Mouse (Mus musculus) liver, postnatal 0 days (tissue): ENCODE data around the gene Mcm5. TPM values are rescaled to one million over a fixed set of nuclear protein-coding genes. Genes with fewer than 3 reads are reported as not detected.

ENCODE experiments used
- ATAC-seq: fragments of 200-750 bp; cut with Nextera tagmentation; 2 replicates; pipeline ENCODE4 v1.8.0; 2017; ENCODE audit warnings: mild to moderate bottlenecking, moderate library complexity
- DNase-seq: peaks from one replicate; pipeline ENCODE4 v3.0.0-alpha.2; 2016
- H3K27ac ChIP-seq: fragments of 300-500 bp; sonication (generic); 2 replicates; pipeline ENCODE4 v1.5.1; 2014; ENCODE audit warnings: antibody characterized with exemption, moderate library complexity, mild to moderate bottlenecking, low read depth
- H3K27me3 ChIP-seq: fragments of 300-500 bp; sonication (generic); 2 replicates; pipeline ENCODE4 v1.6.1; 2014; ENCODE audit warnings: low read length, control low read depth, mixed read lengths; ENCODE audit not compliant: insufficient read depth
- H3K36me3 ChIP-seq: fragments of 300-500 bp; sonication (generic); replicated peaks from 2 replicates; pipeline ENCODE4 v1.6.1; 2014; ENCODE audit warnings: mild to moderate bottlenecking, control low read depth, low read length, moderate library complexity, mixed read lengths; ENCODE audit not compliant: insufficient read depth
- H3K4me1 ChIP-seq: fragments of 300-500 bp; sonication (generic); 2 replicates; pipeline ENCODE4 v1.6.1; 2014; ENCODE audit warnings: antibody characterized with exemption, mild to moderate bottlenecking, control low read depth; ENCODE audit not compliant: insufficient read depth
- H3K4me2 ChIP-seq: fragments of 300-500 bp; sonication (generic); 2 replicates; pipeline ENCODE4 v1.6.1; 2014; ENCODE audit warnings: low read depth, mild to moderate bottlenecking, low read length, moderate library complexity, mixed read lengths
- H3K4me3 ChIP-seq: fragments of 300-500 bp; sonication (generic); 2 replicates; pipeline ENCODE4 v1.5.1; 2014; ENCODE audit warnings: low read depth, low read length
- H3K9ac ChIP-seq: fragments of 300-500 bp; sonication (generic); replicated peaks from 2 replicates; pipeline ENCODE4 v1.6.1; 2014; ENCODE audit warnings: mild to moderate bottlenecking, moderate library complexity
- H3K9me3 ChIP-seq: fragments of 300-500 bp; sonication (generic); 2 replicates; pipeline ENCODE4 v1.6.1; 2016; ENCODE audit warnings: mild to moderate bottlenecking, control low read depth, low read length, mixed read lengths
- CTCF ChIP-seq: sonication (generic); IDR thresholded peaks from 2 replicates; pipeline ENCODE4 v1.5.1; 2016; ENCODE audit warnings: antibody characterized with exemption, low read depth
- EP300 ChIP-seq: IDR thresholded peaks from 2 replicates; pipeline ENCODE4 v1.6.1; 2016; ENCODE audit warnings: antibody characterized with exemption, low read depth, mild to moderate bottlenecking
- WGBS: fragments of 180-500 bp; shearing (Covaris S2); extraction: QIAGEN DNeasy Blood & Tissue Kit; methylation state at CpG from one replicate; pipeline ENCODE4 v1.1.7; 2014; ENCODE audit not compliant: insufficient replicate concordance; 5-methylcytosine and 5-hydroxymethylcytosine counted together
- polyA plus RNA-seq: library from polyadenylated mRNA; unstranded; fragments of >200 nt; fragmentation: Nextera tagmentation; extraction: Ambion mirVana; gene quantifications from 2 replicates; pipeline ENCODE4 v1.2.1, GENCODE M21; 2015

Gene Mcm5
- polyA plus RNA-seq, 1 experiment from 2014 or later = 55.4 TPM

DNA sequence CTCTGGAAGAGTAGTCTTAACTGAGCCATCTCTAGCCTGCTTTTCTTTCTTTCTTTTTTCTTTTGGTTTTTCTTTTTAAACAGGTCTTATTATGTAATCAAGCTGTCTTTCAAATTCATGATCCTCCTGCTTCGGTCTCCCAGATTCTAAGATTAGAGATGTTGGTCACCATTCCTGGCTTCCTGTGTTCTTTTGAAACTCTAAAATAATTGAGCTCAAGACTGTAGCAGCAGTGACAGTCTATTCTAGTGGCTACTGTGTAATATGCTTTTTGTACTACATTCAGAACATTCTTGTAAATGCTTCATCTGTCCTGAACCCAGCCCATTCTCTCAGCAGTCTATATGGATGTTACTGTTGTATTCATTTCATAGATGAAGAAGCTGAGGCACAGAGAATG is 9.1 kb downstream of the Mcm5 start:
- ATAC-seq (no peak), DNase-seq (no peak)
- TF ChIP-seq EP300 = no peak
- no peak for TF ChIP-seq CTCF
- Histone ChIP-seq H3K9me3 (no peaks in the 10 kb centered on the region), H3K27ac (no peak overlapping the region), H3K4me2 (no peak overlapping the region), H3K4me3 (no peak overlapping the region), H3K27me3 (no peaks in the 10 kb centered on the region), H3K36me3 (peaks cover 79% of the 10 kb centered on the region), H3K4me1 (no peaks in the 10 kb centered on the region), H3K9ac (no peak overlapping the region)
- 86% methylated on average over 1 of the region's 1 CpGs for WGBS

DNA sequence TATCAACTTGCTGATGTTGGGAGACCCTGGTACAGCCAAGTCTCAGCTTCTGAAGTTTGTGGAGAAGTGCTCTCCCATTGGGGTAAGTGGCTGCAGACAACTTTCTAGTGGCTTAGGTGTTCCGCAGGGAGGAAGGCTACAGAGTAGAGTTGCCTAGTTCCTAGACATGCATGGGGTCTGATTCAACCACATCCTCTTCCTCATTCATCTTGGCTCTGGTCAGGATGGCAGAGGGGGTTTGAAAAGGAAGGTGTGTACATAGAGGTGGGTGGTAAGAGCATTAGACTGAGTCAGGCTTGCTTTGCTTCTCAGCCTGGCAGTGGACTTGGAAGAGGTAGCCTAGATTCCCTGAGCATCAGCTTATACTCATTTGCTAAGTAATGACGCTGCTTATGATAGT is 9.9 kb downstream of the Mcm5 start:
- no peak for DNase-seq
- no peak overlapping the region for H3K4me3 ChIP-seq
- H3K36me3 ChIP-seq = peaks cover 79% of the 10 kb centered on the region
- no peak for ATAC-seq
- H3K27me3 ChIP-seq = no peaks in the 10 kb centered on the region
- no peak overlapping the region for H3K4me2 ChIP-seq
- H3K9ac ChIP-seq = no peak overlapping the region
- H3K4me1 ChIP-seq = no peaks in the 10 kb centered on the region
- 75% methylated on average over 2 of the region's 2 CpGs for WGBS
- H3K27ac ChIP-seq = no peak overlapping the region
- H3K9me3 ChIP-seq = no peaks in the 10 kb centered on the region
- TF ChIP-seq CTCF = no peak
- TF ChIP-seq EP300 = no peak

DNA sequence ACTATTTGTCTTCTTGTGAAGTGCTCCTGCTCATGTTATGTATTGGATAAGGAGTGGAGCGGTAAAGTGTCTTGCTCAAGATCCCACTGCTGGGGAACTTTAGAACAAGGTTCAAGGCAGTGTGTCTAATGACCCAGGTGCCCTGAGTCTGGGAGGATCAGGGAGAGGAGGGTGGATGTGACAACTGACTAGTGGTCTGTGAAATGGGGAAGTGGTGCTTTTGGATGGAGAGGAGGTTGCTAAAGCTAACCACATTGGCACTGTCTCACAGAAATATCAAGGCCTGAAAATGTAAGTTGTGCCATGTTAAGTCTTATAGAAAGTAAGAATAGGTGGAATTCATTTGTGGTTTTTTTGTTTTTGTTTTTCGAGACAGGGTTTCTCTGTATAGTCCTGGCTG is 10.4 kb downstream of the Mcm5 start:
- DNase-seq = peak; percentile 22
- Histone ChIP-seq H3K4me1 (no peaks in the 10 kb centered on the region), H3K27me3 (no peaks in the 10 kb centered on the region), H3K9ac (no peak overlapping the region), H3K4me2 (no peak overlapping the region), H3K4me3 (no peak overlapping the region), H3K36me3 (peaks cover 83% of the 10 kb centered on the region), H3K9me3 (no peaks in the 10 kb centered on the region), H3K27ac (no peak overlapping the region)
- 76% methylated on average over 2 of the region's 2 CpGs for WGBS
- peak; percentile 23; the same call in 1 of the 2 replicates for ATAC-seq
- no peak for TF ChIP-seq CTCF
- no peak for TF ChIP-seq EP300

DNA sequence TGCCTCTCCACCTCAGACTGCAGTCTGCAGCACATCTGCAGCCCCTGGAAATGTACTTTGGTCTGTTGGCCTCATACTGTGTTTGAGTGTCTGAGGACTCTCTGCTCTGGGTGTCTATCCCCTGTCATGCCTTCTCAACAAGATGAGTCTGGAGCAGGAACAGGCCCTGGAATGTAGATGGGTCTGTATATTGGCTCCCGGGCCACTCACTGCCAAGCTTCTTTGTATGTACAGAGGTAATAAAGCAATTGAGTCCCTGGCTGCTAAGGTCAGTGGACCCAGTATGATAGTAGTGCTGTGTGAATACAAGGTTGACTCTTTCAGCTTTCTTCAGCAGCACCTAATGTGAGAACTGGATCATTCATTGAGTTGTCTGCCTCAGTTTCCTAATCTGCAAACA is 18.0 kb downstream of the Mcm5 start:
- no peak for DNase-seq
- no peak overlapping the region for H3K9ac ChIP-seq
- H3K4me1 ChIP-seq = no peaks in the 10 kb centered on the region
- TF ChIP-seq EP300 (no peak), CTCF (no peak)
- H3K27me3 ChIP-seq = no peaks in the 10 kb centered on the region
- peaks cover 71% of the 10 kb centered on the region for H3K36me3 ChIP-seq
- ATAC-seq = no peak
- H3K4me2 ChIP-seq = no peak overlapping the region
- no peaks in the 10 kb centered on the region for H3K9me3 ChIP-seq
- H3K4me3 ChIP-seq = no peak overlapping the region
- no peak overlapping the region for H3K27ac ChIP-seq
- 91% methylated on average over 1 of the region's 1 CpGs for WGBS

DNA sequence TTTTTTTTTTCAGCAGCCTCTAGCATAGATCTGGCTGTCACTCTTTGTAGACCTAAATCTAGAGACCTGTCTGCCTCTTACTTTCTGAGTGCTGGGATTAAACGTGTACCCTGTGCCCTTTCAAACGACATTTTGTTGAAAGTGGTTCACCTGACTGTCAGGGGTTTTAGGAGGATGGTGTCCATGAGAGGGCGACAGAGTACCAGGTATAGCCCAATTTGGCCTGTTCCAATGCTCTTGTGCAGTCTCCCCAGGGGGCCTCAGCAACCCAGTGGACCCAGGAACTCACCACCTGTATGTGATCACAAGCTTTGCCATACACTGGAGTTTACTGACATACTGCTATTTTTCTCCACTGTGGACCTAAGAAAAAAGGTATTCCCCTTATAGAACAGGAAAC is 23.1 kb downstream of the Mcm5 start:
- Histone ChIP-seq H3K9ac (no peak overlapping the region), H3K4me3 (no peak overlapping the region), H3K4me1 (no peaks in the 10 kb centered on the region), H3K4me2 (no peak overlapping the region), H3K27ac (no peak overlapping the region), H3K36me3 (peaks cover 23% of the 10 kb centered on the region), H3K9me3 (no peaks in the 10 kb centered on the region), H3K27me3 (no peaks in the 10 kb centered on the region)
- TF ChIP-seq EP300 = no peak
- peak; percentile 84 for TF ChIP-seq CTCF
- peak; percentile 66; the same call in 1 of the 2 replicates for ATAC-seq
- WGBS = 16% methylated on average over 3 of the region's 3 CpGs
- peak; percentile 72 for DNase-seq

DNA sequence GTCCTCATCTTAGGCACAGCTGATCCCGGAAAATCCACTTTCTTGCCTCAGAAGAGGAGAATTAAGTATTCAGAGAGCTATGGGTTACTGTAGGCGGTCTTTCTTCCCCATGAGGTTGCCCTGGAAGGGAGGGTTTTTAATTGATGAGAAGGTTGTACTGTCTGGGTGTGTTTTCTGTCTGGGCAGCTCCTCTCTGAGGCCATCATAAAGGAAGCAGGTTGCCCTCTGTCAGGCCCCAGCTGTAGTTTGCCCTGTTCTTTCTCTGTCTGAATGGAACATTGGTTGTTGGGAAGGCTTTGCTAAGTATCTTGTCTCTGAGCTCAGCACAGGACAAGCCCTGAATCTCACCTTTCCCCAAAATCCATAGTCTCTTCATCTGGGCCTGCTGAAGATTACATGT is 24.0 kb downstream of the Mcm5 start:
- Histone ChIP-seq H3K36me3 (peaks cover 16% of the 10 kb centered on the region), H3K4me1 (no peaks in the 10 kb centered on the region), H3K27me3 (no peaks in the 10 kb centered on the region), H3K27ac (no peak overlapping the region), H3K4me2 (no peak overlapping the region), H3K9me3 (no peaks in the 10 kb centered on the region), H3K4me3 (no peak overlapping the region), H3K9ac (no peak overlapping the region)
- ATAC-seq = no peak
- TF ChIP-seq EP300 (no peak), CTCF (no peak)
- no peak for DNase-seq
- WGBS = 88% methylated on average over 2 of the region's 2 CpGs
